Mouse (Mus musculus): ENCODE results near the gene 4930467E23Rik.
"Not testable (repeated sequence)": the region's sequence is repeated elsewhere in the genome, so short reads cannot be mapped to it uniquely, and the experiment has no call there.

The 4930467E23Rik gene

DNA sequence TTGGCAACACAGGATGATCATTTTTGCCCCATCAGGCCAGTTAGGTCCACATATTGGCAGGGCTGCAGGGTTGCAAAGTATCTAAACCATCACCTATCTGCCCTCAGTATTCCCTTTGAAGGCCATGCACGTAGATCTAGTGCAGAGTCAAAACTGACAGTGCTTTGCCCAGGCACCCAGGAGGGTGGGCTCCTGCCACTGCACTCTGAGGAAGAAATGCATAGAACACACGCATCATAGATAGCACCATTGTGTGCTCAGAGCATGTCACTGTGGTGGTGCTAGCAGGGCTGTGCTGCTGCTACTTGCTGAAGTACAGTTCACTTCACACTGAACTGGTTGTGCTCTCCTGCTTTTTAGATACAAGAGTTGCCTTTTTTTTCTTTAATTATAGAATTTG is at the start of gene 4930467E23Rik:
Gene 4930467E23Rik (plus strand): TSS at position 301 of the 400 bp plus-strand sequence.
- DNase-seq = not testable (repeated sequence)

DNA sequence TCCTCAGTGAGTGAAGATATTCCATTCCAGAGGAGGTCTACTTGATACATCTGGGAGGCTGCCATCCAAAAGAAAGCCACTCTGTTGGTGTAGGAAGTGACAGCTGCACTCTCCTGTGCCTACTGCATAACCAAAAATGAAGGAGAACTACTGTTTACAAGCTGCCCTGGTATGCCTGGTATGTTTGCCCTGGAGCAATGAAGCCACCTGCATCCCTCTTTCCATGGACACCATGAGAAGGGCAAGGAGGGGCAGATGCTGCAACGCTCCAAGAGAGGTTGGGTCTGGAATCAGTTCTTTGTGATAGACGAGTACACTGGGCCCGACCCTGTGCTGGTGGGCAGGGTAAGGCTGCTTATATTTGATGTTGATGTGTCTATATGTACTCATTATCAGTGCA is 47.1 kb upstream of the 4930467E23Rik start:
- DNase-seq = not testable (repeated sequence)

DNA sequence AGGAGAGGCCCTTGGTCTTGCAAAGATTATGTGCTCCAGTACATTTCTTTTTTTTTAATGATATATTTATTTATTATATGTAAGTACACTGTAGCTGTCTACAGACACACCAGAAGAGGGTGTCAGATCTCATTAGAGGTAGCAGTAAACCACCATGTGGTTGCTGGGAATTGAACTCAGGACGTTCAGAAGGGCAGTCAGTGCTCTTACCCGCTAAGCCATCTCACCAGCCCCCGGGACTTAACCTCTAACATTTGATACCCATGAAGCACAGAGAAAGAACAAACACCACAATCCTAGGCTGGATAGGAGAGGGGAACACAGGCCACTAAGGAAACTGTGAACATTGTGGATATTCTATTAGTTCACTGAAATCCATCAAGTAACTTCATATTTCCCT is 43.9 kb upstream of the 4930467E23Rik start:
- DNase-seq = not testable (repeated sequence)

DNA sequence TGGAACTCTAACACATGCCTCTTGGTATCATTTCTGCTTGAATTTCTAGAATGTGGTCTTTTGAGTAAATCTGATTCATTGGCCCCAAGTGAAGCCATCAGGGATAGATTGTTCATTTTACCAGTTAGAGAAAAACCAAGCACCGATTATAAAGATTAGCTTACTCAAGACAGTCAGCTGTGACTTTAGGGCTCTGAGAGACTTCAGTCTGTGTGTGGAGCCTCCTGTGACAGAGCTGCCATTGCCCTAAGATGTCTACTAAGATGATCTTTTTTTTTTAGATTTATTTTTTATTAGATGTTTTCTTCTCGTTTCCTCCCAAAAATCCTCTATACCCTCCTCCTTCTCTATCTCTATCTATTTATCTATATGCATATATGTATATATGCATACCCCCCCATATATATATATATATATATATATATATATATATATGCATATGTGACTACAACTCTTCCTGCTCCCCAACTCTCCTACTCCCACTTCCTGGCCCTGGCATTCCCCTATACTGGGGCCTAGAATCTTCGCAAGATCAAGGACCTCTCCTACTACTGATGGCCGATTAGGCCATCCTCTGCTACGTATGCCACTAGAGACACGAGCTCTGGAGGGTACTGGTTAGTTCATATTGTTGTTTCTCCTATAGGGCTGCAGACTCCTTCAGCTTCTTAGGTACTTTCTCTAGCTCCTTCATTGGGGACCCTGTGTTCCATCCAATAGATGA is 40.4 kb upstream of the 4930467E23Rik start:
- DNase-seq = not testable (repeated sequence)

DNA sequence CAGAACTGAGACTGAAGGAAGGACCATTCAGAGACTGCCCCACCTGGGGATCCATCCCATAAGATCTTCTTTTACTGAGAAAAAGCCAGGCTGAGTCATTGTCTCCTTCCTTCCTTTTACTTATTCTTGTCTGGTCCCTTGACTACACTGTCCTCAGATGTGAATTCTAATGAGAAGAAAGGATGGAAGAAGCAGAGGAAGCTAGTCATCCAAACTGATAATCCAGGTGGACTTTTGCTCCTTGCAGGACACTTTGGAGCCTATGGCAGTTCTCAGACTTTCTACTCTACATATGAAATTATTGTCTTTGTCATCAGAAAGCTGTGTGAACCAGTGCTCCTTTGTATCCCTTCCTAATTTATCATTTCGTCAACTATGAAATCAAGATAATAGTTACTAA is 39.6 kb upstream of the 4930467E23Rik start:
- not testable (repeated sequence) for DNase-seq

DNA sequence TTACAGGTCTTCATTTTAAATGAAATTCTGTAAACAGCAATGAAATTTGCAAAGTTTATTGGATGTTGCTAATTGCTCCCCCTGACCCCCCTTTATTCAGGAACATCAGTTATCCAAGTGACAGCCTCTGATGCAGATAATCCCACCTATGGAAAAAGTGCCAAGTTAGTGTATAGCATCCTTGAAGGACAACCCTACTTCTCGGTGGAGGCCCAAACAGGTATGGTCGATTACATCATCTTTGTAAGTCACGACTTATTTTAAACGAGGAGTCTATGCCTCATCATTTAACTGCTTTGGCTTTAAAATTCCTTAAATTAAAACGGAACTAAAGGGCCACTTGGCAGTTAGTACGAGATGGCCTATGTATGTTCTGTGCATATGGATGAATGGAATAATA is 38.0 kb upstream of the 4930467E23Rik start:
- DNase-seq = not testable (repeated sequence)

DNA sequence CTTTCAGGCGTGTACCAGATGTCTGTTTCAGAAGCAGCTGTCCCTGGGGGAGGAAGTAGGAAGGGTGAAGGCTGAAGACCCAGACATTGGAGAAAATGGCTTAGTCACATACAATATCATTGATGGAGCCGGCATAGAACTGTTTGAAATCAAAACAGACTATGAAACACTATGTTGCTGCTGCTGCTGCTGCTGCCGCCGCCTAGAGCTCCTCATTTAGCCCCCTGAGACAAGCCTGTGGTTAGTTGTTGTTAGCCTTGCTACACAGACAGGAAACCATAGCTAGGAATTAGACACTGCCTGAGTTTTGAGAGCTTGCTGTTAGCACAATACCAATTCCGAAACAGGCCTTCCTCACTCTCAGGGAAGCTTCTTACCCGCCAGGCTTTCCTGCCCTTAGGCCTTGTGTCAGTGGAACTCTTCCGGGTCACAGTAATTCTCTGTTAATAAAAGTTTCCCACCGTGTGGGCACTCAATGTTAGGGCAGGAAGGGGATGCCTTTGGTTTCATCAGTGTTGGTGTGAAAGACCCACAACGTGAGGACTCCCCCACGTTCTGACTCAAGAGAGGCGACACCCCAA is 31.8 kb upstream of the 4930467E23Rik start:
- not testable (repeated sequence) for DNase-seq

DNA sequence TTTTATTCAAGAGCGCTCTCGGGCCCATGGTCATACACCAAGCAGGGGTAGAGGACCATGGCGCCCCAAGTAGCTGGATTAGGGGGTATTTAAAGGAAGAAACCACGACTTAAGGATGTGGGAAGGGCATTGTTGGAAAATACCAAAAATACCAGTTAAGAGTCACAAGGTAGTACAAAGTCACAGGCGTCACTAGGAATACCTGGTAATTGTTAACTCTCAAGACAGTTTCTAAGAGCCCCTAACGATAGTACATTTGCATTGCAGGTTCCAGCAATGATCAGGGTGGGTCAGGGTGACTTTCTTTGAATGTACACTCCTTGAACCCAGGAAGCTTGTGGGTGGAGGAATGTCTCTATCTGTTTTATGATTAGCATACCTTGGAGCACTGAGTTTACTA is 31.3 kb upstream of the 4930467E23Rik start:
- DNase-seq = not testable (repeated sequence)

DNA sequence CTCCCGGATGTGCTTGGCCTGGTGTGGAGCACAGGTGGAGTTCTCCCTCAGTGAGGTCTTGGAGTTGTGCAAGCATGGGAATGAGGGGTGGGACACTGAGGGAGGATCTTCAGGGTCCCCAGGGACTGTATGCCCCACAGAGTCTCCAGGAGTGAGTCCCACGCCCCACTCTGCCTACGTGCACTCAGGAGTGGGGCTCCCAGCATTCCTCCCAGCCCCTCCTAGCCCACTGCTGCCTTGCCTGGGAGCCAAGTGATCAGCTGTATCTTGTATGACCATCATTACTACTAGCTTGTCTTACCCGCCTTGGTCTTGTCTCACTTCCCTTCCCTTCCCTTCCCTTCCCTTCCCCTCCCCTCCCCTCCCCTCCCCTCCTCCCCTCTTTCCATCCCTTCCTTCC is 30.7 kb upstream of the 4930467E23Rik start:
- DNase-seq = peak; percentile 67

DNA sequence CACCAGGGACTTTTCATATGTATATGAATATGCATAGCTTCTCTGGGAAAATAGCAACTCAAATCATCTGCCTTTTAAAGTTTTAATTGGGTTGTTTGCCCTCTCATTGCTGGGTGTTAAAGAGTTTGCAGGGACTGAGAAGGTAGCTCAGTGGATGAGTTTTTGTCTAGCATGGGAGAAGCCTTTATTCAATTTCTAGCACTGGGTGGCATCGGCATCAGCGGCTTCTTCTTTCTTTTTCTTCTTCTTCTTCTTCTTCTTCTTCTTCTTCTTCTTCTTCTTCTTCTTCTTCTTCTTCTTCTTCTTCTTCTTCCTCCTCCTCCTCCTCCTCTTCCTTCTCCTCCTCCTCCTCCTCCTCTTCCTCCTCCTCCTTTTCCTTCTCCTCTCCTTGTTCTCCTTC is 28.1 kb upstream of the 4930467E23Rik start:
- DNase-seq = not testable (repeated sequence)

DNA sequence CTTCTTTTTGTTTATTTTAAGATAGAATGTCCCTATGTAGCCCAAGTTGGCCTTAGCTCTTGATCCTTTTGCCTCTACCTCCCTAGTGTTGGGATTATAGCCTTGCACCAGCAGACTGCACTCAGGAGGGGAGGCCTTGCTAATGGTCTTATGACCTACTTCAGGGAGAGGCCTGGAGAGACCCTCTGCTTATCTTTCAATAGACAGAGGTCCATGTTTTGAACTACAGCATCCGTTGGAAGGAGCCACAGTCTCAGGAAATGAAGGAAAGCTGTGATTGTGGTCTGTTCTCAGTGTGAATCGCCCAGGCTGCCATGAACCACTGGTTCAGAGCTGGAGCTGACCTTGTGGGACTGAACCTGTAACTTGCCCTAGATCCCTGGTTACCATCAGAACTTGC is 27.1 kb upstream of the 4930467E23Rik start:
- DNase-seq = not testable (repeated sequence)

DNA sequence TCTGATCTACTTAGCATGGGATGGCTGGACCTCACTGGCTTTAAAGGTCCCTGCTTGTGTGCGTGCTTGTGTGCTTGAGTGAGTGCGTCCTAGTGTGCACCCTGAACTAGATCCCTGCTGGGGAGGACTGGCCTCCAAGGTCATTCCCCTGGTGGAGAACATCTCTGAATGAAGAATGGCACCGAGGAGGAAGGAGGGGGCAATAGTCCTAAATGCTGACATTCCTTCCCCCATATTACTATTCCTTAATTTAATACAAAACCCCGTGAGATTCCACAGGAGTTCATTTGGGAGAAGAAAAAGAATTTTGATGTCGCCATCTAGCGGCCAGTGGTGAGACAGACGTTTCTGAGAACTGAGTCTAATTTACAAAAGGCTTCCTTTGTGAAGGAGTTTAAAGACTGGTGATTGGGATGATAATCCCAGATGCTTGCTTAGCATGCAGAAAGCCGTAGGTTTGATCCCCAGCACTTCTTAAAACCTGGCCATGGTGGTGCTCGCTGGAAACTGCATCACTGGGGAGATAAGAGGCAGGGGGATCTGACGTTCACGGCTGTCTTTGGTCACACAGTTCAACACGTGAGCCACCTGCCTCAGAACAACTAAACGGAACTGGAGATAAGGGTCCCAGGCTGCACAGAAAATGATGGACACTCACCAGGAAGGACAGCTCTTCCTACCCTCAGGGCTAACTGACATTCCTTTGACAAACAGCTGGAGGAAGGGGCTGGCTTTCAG is 26.2 kb upstream of the 4930467E23Rik start:
- peak; percentile 70 for DNase-seq

DNA sequence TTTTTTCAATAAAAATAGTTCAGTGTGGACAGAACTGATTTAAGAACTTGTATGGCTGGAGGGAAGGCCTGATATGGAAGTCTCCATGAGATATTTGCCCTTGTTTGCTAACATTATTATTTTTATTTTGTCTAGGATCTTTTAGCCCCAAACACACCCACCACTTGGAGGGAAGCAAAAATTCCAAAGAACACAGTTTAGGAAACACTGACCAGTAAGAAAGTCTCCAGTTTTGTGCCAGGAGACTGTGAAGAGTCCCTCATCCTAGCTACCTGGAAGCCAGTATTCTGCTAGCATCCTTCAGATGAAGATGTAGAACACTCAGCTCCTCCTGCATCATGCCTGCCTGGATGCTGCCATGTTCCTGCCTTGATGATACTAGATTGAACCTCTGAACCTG is 25.5 kb upstream of the 4930467E23Rik start:
- not testable (repeated sequence) for DNase-seq

DNA sequence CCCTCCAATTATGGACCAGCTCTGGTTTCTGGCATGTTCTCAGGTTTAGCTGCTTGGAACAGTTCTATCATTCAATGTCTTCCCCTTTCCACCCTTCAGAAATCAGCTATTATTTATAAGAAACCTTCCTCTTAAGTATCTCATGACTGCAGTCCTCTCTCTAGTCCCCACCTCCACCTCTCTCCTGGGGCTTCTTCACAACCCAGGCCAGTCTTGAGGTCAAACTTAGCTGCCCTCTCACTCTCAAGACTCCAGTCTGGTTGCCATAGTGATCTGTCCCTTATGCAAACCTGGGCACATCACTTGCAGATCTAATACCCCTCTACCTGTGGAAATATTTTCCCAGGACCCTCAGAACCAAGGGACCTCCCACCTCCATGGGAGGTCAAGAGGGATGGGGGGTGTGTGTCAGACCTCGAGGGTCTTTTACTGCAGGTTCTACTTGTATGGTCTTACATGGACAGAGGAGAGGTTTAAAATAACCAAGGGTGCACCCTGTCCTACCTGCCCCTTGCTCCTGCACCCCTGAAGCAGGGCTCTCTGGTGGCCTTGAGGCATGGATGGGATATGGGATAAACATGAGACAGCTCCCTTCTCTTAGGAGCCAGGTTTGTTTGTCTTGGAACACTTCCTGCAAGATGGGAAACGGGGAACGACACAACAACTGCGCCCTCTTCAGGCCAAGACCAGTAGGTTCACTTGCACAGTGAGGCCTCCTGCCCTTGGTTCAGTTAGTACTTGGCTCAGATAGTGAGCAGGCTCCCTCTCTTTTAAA is 24.7 kb upstream of the 4930467E23Rik start:
- DNase-seq = peak; percentile 55

DNA sequence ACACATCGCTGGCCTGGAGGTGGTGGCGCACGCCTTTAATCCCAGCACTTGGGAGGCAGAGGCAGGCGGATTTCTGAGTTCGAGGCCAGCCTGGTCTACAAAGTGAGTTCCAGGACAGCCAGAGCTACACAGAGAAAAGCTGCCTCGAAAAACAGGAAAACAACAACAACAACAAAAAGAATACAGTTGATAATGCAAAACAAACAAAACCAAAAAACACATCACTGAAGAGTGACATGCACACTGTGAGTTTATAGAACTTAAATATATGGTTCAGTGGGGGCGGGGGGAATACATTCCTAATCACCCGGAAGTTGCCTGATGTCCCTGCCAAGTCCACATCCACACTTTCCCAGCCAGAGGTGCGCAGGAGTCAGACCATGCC is 24.2 kb upstream of the 4930467E23Rik start:
- not testable (repeated sequence) for DNase-seq

DNA sequence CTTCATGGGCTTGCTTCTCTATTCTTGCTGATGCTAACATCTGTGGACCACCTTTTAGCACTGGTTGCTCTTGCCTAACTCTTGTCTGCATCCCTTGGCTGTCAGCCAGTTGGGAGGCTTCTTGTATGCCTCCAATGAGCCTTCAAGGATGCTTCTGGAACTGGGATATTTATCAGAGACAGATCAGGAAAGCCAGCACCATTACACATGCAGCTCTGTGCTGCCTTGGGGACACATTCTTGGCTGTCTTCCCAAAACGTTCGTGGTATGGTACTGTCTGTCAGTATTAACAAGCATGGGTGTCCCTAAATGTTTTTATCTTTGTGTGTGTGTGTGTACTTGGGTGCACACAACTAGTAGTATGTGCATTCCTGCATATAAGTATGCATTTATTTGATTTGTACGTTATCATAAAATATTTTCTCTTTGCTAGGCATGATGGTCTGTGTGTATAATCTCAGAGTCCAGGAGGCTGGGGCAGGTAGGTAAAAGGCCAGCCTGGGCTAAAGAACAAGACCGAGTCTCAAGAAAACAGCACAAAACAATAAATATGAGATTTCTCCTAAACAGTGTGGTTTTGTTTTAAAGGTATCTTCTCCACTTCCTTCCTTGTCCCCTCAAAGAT is 23.2 kb upstream of the 4930467E23Rik start:
- not testable (repeated sequence) for DNase-seq

DNA sequence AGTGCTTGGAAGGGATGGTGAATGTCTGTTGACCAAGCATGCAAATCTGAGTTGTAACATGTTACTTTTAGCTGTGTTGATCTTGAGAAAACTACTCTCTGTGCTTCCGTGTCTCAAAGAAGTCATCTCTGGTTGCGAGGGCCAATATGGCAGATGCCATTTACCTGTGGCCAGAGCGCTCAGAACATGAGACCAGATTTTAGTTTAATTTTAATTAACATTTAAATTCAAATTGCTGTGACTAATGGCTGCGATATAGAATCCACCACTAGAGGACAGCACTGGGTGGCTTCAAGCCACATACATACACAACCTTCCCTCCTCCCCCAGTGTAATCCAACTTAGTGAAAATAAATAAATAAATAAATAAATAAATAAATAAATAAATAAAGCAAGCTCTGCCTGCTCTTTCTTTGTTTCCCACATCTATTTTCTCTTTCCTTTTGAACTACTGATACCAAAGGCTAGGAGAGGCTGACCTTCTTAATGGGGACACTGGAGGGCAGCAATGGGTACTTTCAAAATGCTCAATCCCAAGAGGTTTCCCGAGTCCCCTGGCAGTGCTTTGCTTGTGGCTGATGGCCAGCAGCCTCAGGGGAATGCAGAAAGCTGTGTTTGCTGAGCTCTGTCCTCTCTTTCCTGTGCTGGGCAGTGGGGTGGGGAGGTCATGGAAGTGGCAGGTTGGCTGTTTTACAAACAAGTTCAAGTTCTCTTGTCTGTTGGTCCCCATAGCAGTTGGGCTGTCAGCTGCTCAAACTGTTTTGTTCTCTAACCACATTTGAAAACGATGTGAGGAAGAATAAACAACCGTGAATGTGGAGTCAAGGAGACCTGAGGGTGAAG is 22.2 kb upstream of the 4930467E23Rik start:
- peak; percentile 75 for DNase-seq

DNA sequence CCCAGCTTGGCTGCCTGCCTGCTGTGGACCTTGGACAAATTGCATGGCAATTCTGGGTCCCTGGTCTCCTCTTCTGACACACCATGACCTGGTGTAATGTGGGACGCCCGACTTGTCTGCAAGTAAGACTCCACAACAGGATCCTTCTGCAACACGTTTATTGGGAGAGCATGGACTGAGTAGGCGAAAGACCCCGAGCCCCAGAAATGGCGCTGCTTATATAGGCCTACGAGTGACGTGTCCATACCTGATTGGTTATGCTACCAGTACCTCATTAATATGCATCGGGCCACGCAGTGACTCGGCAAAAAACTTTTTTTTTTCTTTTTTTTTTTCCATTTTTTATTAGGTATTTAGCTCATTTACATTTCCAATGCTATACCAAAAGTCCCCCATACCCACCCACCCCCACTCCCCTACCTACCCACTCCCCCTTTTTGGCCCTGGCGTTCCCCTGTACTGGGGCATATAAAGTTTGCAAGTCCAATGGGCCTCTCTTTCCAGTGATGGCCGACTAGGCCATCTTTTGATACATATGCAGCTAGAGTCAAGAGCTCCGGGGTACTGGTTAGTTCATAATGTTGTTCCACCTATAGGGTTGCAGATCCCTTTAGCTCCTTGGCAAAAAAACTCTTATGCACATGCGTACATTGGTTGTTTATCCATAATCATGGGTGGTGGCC is 21.5 kb upstream of the 4930467E23Rik start:
- DNase-seq = not testable (repeated sequence)

DNA sequence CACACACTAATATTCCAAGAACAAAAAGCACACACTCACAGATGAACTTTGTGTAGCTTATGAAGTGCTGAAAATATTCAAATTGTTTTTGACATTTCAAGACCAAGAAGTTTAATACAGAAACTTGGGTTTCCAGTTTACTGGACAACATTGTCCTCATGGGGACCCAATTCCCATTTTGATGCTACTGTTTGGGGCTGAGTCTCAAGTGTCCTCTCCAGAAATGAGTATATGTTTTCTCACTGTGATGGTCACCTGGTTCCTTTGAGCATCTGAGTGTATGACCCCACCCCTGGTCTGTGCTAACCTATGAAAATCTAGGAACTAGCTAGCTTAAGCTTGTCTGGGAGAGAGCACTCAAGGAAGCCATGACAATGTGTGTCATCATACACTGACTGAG is 20.4 kb upstream of the 4930467E23Rik start:
- DNase-seq = not testable (repeated sequence)

DNA sequence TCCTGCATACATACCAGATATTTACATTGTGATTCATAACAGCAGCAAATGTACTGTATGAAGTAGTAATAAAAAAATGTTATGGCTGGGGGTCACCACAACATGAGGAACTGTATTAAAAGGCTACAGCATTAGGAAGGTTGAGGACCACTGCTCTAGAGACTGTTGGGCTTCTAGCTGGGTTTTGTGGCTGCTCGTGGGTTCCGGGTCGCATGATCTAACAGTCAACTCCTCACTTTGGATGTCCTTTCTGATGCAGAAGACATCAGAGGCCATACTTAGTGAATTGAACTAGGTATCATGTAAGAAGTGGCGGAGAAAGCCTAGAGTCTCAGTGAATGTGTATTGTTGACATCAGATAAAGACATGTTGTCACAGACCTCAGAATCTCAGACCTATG is 19.9 kb upstream of the 4930467E23Rik start:
- not testable (repeated sequence) for DNase-seq

Measured in cerebellum, adult 9-11 months (tissue).